Mouse (Mus musculus): ENCODE data around the gene Plcd3. TPM values are rescaled to one million over a fixed set of nuclear protein-coding genes. Genes with fewer than 3 reads are reported as not detected.

Gene Plcd3
- polyA plus RNA-seq, 1 experiment from 2014 or later: 3.8 TPM

DNA sequence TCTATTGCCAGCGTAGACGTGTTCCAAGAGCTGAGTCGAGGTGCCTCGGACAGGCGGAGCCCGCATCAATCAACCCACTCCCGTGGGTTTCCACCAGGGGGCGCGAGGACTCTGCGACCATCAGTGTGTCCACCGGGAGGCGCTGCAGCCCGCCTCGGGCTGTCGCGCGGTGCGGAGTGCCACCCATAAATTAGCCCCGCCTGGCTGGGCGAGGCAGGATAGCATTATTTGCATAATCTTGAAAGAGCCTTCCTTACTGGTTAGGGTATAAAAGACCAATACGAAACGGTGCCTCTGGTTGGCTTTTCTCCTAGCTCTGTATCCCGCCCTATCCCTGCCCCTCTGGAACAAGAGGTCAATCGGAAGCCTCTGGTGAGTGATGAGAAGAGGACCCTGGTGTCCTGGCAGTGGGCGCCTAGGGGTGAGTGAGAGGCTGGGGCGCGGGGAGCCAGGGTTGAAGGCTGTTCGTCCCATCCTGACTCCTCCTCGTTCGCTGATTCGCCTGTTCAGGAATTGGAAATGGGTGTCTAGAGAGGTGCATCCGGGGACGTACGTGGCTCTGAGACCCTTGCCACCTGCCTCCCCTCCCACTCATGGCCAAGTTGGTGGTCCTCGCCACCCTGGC is 1.4 kb upstream of the Plcd3 start:
- H3K4me1 ChIP-seq: peaks cover 18% of the 10 kb centered on the region
- peak; percentile 84 for ATAC-seq (replicated peaks)
- H3K27ac ChIP-seq: no peak overlapping the region
- H3K4me3 ChIP-seq: peak overlapping the region; percentile 46
- no peaks in the 10 kb centered on the region for H3K36me3 ChIP-seq (replicated peaks)
- peak overlapping the region; percentile 73 for H3K4me2 ChIP-seq
- H3K27me3 ChIP-seq (replicated peaks): peaks cover 32% of the 10 kb centered on the region
- H3K9ac ChIP-seq: 0 out of 2 replicates have a peak overlapping the region, but pooled peaks have one; percentile 32
- WGBS: 1% methylated on average over 35 of the region's 35 CpGs
- no peaks in the 10 kb centered on the region for H3K9me3 ChIP-seq

DNA sequence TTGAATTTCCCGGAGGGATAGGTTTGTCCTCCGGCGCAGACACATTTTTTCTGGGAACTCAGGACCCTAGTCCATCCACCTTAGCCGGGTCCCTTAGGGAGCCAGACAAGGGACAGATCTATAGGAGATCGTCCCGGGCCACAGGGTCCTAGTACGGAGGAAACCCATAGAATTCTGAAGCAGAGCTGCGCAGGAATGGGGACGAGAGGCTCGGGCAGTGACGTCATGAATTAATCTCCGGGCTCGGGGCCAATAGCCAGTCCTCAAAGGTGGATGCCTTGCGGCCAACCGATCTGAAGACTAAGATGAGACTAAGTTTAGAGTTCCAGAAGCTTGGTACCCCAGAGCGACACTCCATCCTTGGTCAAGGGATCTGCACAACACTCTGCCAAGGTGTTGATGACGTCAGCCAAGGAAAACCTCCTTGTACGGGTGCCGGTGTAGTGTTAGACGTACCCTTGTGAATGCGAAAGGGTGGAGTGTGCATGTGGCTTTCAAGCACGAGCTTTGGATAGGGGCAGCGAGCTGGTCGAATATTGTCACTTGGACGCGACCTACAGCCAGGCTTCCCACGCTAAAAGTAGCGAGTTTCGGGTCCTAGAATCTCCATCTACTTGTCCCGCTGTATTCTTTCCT is 526 bp upstream of the Plcd3 start:
- peak overlapping the region; percentile 32 for H3K9ac ChIP-seq
- peak overlapping the region; percentile 73 for H3K4me2 ChIP-seq
- no peaks in the 10 kb centered on the region for H3K36me3 ChIP-seq (replicated peaks)
- no peaks in the 10 kb centered on the region for H3K9me3 ChIP-seq
- peaks cover 22% of the 10 kb centered on the region for H3K4me1 ChIP-seq
- peak overlapping the region; percentile 46 for H3K4me3 ChIP-seq
- peaks cover 32% of the 10 kb centered on the region for H3K27me3 ChIP-seq (replicated peaks)
- peak; percentile 49; the same call in 1 of the 2 replicates for ATAC-seq (replicated peaks)
- no peak overlapping the region for H3K27ac ChIP-seq
- WGBS: 1% methylated on average over 30 of the region's 30 CpGs

DNA sequence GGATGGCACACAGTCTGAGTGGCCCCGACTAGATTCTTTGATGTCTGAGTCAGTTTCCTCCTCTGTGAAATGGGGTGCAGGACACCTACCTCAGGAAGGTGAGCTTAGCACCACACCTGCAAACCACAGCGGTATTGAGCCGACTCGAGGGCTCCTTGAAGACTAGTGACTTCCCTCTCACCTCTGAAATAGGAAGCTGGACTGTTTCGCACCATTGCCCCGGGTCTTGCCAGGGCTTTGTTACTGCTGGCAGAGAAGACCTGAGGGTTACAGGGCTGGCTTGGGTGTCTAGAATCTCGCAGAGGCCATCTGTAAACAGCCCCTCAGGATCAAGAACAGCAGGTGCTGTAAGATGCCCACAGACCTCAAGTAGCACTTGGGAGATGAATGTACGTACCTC is 1.1 kb downstream of the Plcd3 start:
- no peak for ATAC-seq (replicated peaks)
- Histone ChIP-seq H3K36me3 (replicated peaks) (no peaks in the 10 kb centered on the region), H3K4me3 (no peak overlapping the region), H3K27ac (no peak overlapping the region), H3K9ac (no peak overlapping the region), H3K4me1 (peaks cover 22% of the 10 kb centered on the region), H3K27me3 (replicated peaks) (peaks cover 32% of the 10 kb centered on the region), H3K9me3 (no peaks in the 10 kb centered on the region), H3K4me2 (no peak overlapping the region)
- 71% methylated on average over 8 of the region's 8 CpGs for WGBS

DNA sequence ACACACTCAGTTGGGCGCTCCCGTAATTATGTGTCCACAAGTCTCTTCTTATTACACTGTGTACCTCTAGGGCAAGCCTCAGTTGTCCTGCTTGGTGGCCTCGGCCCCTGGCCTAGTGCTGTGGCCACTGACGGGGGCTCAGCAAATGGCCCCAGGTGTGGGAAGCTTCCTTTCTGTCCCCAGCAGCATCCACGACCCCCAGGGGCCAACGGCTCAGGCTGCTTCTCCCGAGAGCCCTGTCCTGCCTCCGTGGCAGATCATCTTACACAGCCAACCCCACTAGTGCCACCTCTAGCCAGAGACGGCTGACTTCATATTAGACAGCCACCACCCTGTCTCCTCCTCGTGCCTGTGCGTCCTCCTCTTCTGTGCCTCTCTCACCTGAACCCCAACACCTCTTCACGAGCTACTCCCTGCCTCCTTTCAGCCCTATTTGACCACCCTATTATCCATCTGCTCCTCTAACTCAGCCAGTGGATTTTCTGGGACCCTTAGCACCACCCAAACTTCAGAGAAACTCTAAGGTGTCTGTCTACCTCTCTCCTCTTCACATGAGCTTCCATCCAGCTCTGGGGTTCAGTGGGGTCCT is 2.0 kb downstream of the Plcd3 start:
- Histone ChIP-seq H3K27me3 (replicated peaks) (peaks cover 32% of the 10 kb centered on the region), H3K9ac (no peak overlapping the region), H3K4me1 (peaks cover 22% of the 10 kb centered on the region), H3K4me3 (no peak overlapping the region), H3K4me2 (no peak overlapping the region), H3K36me3 (replicated peaks) (no peaks in the 10 kb centered on the region), H3K27ac (no peak overlapping the region), H3K9me3 (no peaks in the 10 kb centered on the region)
- WGBS: 63% methylated on average over 12 of the region's 12 CpGs
- ATAC-seq (replicated peaks): no peak

DNA sequence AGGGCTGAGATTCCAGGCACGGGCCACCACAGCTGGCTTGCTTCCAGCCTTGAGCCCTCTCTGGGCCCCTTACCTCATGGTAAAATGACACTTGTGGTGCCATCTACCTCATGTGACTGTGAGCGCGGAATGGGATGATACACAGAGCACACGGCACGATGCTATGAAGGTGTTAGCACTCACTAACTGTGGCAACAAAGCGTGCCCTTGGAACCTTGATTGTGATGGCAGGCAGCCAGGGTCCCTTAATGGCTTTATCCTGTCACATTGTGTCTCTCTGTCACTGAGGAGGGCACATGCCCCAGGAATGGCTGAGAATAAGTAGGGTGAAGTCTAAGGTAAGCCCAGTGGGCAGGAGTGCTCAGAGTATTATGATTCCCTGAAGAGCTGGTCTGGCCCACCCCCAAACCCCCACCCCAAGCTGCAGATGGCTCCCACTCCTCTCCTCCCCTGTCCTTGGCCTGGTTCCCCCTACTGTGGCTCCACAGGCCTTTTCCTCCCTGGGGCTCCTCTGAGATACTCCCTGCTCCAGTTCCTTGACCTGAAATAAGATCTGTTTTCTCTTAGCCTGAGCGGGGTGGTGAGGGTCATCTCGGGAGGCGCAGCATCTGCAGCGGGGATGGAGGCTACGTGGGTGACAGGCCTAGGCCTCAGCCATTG is 2.8 kb downstream of the Plcd3 start:
- no peak overlapping the region for H3K27ac ChIP-seq
- ATAC-seq (replicated peaks): no peak
- no peaks in the 10 kb centered on the region for H3K9me3 ChIP-seq
- H3K4me2 ChIP-seq: no peak overlapping the region
- H3K4me1 ChIP-seq: peaks cover 22% of the 10 kb centered on the region
- H3K4me3 ChIP-seq: no peak overlapping the region
- peaks cover 32% of the 10 kb centered on the region for H3K27me3 ChIP-seq (replicated peaks)
- no peak overlapping the region for H3K9ac ChIP-seq
- 70% methylated on average over 11 of the region's 11 CpGs for WGBS
- no peaks in the 10 kb centered on the region for H3K36me3 ChIP-seq (replicated peaks)

DNA sequence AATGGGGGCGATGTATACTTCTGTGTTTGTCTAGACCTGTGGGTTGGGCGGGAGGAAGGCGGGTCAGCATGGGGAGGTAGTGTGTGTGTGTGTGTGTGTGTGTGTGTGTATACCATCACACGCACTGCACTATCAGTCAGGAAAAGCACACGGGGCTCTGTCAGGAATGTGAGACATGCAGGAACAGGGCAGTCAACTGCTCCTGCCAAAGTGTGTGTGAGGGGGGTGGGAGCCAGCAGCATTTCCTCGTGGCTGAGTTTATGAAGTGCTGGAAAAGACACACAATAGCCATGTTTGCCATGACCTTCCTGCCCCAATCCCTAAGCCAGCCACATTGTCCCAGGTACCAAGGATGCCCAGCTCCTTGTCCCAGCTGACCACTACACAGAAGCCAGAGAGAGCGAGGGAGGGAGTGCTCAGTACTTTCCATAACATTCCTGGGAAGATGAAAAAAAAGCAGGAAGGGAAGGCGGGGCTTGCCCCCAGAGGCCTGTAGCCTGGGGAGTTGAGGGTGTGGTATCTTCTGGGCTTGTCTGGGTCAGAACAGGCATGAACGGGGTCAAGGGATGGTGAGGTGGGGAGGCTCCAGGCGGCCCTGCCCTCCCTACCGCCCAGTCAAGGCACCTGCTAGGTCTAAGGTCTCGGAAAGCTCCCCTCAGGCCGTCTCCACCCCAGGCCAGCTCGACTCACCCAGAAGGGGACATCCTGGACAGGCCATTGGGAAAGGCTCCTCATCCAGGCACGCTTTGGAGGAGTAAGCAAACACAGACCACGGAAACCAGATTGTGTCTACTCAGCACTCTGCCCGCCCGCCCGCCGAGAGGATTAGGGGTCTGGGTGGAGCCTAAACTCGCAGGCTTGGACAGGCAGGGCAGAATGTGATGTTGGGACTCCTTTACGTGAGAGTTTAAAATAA is 4.2 kb downstream of the Plcd3 start:
- no peak for ATAC-seq (replicated peaks)
- Histone ChIP-seq H3K27me3 (replicated peaks) (peaks cover 32% of the 10 kb centered on the region), H3K4me3 (no peak overlapping the region), H3K9me3 (no peaks in the 10 kb centered on the region), H3K9ac (no peak overlapping the region), H3K4me2 (no peak overlapping the region), H3K27ac (no peak overlapping the region), H3K36me3 (replicated peaks) (no peaks in the 10 kb centered on the region), H3K4me1 (peaks cover 15% of the 10 kb centered on the region)
- 25% methylated on average over 22 of the region's 22 CpGs for WGBS

DNA sequence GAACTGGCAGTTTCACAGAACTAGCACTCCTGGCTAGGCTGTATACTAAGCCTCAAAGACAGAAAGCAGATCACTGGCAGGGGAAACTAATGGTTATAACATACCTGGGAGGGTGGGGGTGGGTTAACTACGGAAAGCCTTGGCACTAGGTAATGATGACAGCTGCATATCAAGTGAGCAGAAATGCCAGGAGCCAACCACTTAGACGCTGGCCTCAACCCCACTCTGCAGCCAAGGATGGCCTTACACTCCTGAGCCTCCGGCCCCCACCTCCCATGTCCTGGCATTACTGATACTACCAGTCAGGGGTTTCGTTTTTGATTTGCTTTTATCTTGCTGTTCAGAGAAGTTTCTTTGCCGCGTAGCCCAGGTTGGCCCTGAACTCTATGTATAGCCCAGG is 5.7 kb downstream of the Plcd3 start:
- peaks cover 4% of the 10 kb centered on the region; the same call in 1 of the 2 replicates for H3K4me1 ChIP-seq
- H3K9ac ChIP-seq: no peak overlapping the region
- H3K36me3 ChIP-seq (replicated peaks): no peaks in the 10 kb centered on the region
- no peak overlapping the region for H3K4me2 ChIP-seq
- H3K4me3 ChIP-seq: no peak overlapping the region
- no peak for ATAC-seq (replicated peaks)
- H3K27ac ChIP-seq: no peak overlapping the region
- WGBS: 91% methylated on average over 6 of the region's 6 CpGs
- peaks cover 22% of the 10 kb centered on the region for H3K27me3 ChIP-seq (replicated peaks)
- no peaks in the 10 kb centered on the region for H3K9me3 ChIP-seq

DNA sequence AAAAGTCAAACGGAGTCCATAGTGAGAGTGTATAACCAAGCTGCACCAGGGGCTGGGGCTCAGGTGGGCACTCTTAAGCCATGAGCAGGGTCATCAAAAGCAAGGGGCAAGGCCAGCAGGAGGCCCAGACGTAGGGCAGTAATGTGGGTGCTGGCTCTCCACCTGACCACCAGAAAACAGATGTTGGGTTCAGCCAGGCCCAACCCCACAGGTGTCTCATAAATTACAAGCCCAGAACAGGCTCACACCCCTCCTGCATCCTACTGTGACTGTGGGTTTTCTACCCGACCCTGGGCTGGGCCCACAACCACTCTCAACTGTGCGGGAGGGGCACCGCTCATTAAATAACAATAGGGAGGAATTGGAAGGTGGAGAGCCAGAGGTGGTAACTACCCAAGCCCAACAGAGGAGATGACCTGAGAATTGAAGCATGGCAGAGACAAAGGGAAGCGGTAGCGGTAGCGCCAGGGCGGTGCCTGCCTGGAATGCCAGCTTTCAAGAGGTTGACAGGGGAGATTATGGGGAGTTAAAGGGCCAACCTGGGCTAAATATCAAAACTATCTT is 6.3 kb downstream of the Plcd3 start:
- H3K4me2 ChIP-seq: no peak overlapping the region
- WGBS: 52% methylated on average over 9 of the region's 9 CpGs
- ATAC-seq (replicated peaks): no peak
- no peaks in the 10 kb centered on the region for H3K9me3 ChIP-seq
- H3K9ac ChIP-seq: no peak overlapping the region
- H3K36me3 ChIP-seq (replicated peaks): no peaks in the 10 kb centered on the region
- H3K27me3 ChIP-seq (replicated peaks): peaks cover 16% of the 10 kb centered on the region
- H3K4me1 ChIP-seq: peaks cover 4% of the 10 kb centered on the region; the same call in 1 of the 2 replicates
- H3K4me3 ChIP-seq: no peak overlapping the region
- H3K27ac ChIP-seq: no peak overlapping the region

DNA sequence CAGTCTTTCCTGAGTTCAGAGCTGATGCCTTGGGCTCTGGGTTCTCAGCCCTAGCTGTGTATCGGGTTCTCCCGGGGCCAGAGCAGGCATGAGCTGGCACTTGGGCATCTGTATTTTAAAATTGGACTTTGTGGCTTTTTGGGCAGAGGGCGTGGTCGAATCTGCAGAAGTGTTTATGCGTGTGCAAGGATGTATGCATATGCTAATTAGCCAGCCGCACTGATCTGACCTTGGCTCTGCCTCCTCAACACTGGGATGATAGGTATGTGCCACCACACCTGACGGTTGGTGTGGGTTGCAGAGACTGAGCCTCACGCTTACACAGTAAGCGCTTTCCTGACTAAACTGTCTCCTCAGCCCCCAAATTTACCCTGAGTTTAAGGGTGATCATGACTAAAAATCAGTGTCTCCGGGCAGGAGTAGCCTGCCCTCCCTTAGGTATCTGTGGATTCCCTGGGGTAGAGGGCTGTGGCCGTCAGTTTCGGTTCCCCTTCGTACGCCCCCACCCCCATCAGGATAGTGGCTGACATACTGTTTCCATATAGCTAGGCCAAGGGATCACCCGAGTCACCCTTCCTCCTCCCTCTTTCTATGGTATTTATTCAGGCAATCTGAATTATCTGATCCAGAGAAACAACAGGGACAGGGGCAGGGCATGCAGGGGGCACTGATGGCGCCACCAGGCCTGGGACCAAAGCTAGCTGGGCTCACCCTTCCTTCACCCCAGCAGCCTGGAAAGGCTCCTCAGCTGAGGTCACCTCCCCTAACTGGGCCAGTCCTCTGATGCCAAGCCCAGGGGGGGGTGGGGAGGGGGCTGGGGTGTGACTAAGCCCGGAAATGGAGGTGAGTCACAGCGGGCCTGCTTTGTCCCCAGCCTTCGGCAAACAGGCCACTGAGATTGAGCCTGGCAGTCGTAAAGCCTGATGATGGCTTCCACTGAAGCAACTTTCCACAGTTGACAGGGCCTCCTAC is 7.3 kb downstream of the Plcd3 start:
- WGBS: 76% methylated on average over 20 of the region's 20 CpGs
- H3K9me3 ChIP-seq: no peaks in the 10 kb centered on the region
- peaks cover 4% of the 10 kb centered on the region; the same call in 1 of the 2 replicates for H3K4me1 ChIP-seq
- H3K27me3 ChIP-seq (replicated peaks): peaks cover 6% of the 10 kb centered on the region; the same call in 1 of the 2 replicates
- no peak for ATAC-seq (replicated peaks)
- no peak overlapping the region for H3K4me3 ChIP-seq
- no peaks in the 10 kb centered on the region for H3K36me3 ChIP-seq (replicated peaks)
- H3K4me2 ChIP-seq: no peak overlapping the region
- H3K9ac ChIP-seq: no peak overlapping the region
- H3K27ac ChIP-seq: no peak overlapping the region

DNA sequence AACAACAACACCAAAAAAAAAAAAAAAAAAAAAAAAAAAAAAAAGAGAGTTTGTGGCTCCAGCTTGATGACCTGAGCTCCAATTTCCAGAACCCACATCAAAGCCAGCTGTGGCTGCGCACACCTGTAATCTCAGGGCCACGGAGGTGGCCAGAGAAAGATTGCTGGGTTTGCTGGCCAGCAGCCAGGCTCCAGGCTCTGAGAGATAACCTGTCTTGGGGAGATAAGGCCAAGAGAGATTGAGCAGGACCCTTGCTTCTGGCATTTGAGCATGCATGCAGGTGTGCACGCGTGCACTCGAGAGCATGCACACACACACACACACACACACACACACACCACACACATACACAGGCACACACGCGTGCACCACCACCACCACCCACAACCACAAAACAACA is 8.2 kb downstream of the Plcd3 start:
- ATAC-seq (replicated peaks): no peak
- WGBS: 96% methylated on average over 7 of the region's 7 CpGs
- H3K4me2 ChIP-seq: no peak overlapping the region
- H3K27ac ChIP-seq: no peak overlapping the region
- H3K4me3 ChIP-seq: no peak overlapping the region
- peaks cover 2% of the 10 kb centered on the region; the same call in 1 of the 2 replicates for H3K27me3 ChIP-seq (replicated peaks)
- H3K9me3 ChIP-seq: no peaks in the 10 kb centered on the region
- H3K36me3 ChIP-seq (replicated peaks): no peaks in the 10 kb centered on the region
- H3K9ac ChIP-seq: no peak overlapping the region
- peaks cover 4% of the 10 kb centered on the region; the same call in 1 of the 2 replicates for H3K4me1 ChIP-seq
